Mouse (Mus musculus) lung, postnatal 14 days (tissue): ENCODE results near the gene Actrt3.

Source experiments
- DNase-seq: peaks from one replicate; pipeline ENCODE4 v3.0.0; 2021

Actrt3 gene

DNA sequence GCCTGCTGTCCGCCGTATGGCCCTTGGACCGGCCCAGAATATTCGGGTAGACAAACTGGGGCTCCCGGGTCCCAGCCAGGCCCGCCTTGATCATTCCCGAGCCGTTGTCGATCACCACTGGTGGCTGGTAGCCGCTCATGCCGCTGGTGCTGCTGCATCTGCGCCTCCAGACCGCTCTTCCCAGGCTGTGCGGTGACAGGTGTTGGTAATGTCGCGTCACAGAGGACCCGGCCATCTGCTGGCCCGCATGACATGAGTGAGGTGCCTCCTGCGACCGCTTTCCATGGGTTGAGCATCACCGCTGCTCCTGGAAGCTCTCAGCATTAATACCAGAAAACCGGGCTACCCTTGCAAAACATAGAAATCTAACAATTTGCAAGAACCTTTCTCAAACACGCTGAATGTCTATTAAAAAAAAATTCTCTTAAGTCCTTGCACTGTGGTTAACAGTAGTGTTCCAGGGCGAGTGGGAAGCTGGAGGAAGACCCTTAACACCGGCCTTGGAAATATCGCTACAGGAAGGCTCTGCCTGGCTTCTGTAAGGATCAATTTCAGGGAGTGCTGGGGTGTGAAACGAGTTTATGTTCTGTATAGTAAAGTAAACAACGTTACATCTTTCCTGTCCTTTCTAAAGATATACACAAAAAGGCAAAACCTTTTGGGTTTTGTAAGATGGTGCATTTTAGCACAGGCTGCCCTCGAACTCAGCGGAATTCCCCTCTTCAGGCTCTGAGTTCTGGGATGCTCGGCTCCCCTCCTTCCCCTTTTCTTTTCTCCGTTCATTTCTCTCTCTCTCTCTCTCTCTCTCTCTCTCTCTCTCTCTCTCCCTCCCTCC is at the start of gene Actrt3:
Actrt3 (minus strand) TSS at position 229 of the 835 bp plus-strand sequence.
- peak; percentile 6 for DNase-seq

DNA sequence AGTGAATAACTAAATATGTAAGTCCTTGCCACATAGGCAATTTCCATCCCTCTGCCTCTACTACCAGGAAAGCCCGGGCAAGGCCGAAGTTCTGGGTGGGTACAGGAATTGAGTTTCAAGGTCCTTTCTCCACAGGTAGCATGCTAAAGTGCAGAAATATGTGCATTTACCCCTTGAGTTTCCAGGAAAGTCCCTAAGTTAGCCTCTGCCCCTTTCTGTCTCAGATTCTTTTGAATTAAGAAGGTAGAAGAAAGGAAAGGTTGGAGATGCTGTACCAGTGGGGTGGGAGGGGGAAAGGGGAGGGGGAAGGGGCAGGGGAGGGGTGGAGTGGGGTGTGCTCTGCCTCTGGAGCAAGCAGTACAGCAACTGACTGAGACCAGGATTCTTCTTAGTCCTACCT is 48.7 kb upstream of the Actrt3 start:
- DNase-seq: no peak

DNA sequence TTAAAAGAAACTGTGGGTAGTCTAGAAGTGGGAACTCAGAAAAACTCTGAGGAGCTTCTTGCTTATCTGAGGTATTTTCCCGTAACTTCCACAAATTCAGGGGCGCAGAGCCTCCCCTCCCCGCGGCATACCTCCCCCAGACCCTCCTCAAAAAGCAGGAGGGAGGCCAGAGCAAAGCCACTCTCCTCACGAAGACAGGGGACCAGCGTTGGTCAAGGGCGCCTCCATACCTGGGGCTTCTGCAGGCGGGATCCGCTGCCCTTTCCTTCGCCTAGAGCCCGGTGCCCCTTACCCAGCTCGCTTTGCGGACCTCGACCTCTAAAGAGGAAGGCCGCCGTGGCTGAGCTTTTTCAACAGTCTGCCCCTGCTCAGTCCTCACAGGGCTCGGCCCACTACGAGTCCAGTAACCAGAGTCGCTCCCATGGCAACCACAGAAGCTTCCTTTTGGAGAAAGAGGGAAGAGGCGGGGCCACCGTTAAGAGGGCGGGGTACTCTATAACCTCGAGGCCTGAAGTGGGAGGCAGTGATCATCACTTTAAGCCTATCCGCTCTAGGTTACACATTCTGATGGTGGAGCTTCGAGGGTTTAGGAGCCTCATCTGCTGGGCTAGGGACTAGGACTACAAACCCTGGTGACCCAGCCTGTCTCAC is 47.8 kb upstream of the Actrt3 start, which contains the start of gene Lrrc34:
Lrrc34 (minus strand) TSS at position 430 of the 651 bp plus-strand sequence.
- DNase-seq: peak; percentile 49

DNA sequence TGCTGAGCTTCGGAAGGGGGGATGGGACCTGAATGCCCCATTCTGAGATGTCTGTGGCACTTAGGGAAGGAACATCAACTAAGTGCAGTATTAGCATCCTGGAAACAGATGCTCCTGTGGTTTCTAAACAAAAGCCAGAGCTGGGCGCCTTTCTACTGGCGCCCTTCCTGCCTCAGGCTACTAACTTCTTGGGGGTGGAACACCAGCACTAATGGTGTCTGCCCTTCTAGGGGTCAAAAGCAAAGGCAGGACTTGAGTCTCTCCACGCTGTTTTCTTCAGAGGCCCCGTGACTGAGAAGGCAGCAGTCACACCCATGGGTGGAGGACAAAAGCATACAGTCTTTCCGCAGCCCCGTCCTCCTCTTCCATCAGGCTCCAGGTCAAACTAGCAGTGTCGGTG is 47.0 kb upstream of the Actrt3 start:
- DNase-seq: no peak

DNA sequence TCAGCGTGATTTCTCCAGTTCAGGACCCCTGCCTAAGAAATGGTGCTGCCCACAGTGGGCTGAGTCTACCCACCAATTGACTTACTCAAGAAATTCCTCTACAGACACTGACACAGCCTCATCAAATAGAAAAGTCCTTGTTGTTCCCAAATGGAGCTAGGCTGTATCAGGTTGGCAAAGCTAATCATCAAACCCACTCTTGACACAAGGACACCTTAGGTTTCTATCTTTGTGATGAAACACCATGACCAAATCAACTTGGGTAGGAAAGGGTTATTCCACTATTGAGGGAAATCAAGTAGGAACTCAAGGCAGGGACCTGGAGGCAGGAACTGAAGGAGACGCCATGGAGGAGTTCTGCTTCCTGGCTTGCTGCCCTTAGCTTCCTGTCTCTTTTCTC is 44.5 kb upstream of the Actrt3 start, which contains the start of gene Lrriq4:
Lrriq4 (plus strand) TSS at position 301 of the 400 bp plus-strand sequence.
- DNase-seq: no peak

DNA sequence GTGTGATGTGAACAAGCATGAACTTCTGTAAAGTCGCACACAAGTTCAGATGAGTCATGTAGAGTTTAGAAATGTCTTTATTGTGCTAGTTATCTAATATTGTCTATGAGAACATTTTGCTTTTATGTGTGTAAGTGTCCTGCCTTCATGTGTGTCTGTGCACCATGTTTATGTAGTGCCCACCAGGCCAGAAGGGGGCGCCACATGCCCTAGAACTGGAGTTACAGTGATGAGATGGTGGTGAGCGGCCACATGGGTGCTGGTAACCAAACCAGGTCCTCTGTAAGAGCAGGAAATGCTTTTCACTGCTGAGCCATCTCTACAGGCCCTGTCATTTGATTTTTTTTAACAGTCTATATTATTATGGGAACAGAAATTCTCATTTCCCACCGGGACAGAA is 35.9 kb upstream of the Actrt3 start:
- no peak for DNase-seq

DNA sequence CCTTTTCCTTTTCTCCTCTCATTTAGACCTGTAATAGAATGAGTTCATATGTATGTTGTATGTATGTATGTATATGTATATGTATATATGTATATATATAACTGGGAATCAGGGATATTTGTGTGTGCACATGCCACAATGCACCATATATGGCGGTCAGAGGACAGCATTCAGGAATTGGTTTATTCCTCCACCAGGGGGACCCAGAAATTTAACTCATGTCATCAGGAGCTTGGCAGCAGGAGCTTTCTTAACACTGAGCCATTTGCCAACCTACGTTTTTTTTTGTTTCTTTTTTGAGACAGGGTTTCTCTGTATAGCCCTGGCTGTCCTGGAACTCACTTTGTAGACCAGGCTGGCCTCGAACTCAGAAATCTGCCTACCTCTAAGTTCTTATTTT is 33.9 kb upstream of the Actrt3 start:
- DNase-seq: no peak

DNA sequence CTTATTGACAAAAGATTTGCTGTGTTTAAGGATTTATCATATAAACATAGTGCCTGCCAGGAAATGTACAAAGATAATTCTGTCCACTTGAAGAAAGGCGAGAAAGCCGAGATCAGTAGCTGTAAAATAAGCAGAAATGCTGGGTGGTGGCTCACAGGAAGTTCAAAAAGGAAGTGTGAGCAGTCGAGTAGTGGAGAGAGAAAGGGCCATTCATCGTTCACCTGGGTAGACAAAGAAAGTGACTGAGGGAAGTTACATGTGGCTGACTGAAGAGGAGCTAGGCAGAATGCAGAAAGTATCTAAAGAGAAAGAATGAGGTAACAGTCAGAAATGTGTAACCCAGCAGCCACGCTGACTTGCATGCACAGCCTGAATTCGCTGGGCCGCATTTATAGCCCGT is 20.4 kb upstream of the Actrt3 start:
- no peak for DNase-seq

GRCm38 (mm10) chr3:30610930-30611329 is 11.2 kb upstream of the Actrt3 start:
- DNase-seq: no peak

DNA sequence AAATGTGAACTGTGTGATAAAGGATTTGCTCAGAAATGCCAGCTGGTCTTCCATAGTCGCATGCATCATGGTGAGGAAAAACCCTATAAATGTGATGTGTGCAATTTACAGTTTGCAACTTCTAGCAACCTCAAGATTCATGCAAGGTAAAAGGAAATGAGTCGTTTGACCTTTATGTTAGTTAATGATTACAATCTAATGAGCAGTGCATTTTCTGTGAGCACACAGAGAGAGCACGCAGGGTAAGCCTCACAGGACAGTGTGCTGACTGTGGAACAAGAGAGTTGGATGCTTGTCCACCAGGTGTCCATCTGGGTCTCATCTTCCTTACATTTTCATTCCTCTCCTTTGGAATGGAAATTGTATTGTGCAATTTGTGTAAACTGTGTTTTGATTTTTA is 9.3 kb upstream of the Actrt3 start:
- DNase-seq: no peak

GRCm38 (mm10) chr3:30603256-30603655 is 3.5 kb upstream of the Actrt3 start:
- DNase-seq: no peak

DNA sequence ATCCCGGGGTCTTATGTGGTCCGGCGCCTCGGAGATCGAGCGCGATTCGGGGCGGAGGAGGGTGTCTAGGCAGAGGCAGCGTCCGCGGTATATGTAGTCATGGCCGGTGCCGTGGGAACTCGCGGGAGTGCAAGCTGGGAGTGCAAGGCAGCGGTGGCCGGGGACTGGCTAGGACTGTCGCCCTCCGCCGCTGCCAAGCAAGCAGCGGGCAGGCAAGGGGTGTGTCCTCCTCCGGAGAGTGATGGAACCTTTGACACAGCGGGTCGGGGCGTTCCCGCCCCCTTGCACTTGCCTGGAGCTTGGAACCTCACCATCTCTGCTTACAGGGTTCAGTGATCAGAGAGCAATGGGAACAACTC is 3.0 kb upstream of the Actrt3 start:
- no peak for DNase-seq

- DNase-seq: peak; percentile 97
These were observed 2.5 kb upstream of the Actrt3 start, which contains the start of gene Mynn for GRCm38 (mm10) chr3:30602065-30602739. Gene Mynn, plus strand, starts transcription at chr3:30602065.

- no peak for DNase-seq
These were observed 1.9 kb upstream of the Actrt3 start for GRCm38 (mm10) chr3:30601610-30602064.

GRCm38 (mm10) chr3:30601175-30601574 is 1.4 kb upstream of the Actrt3 start:
- DNase-seq: peak; percentile 92

DNA sequence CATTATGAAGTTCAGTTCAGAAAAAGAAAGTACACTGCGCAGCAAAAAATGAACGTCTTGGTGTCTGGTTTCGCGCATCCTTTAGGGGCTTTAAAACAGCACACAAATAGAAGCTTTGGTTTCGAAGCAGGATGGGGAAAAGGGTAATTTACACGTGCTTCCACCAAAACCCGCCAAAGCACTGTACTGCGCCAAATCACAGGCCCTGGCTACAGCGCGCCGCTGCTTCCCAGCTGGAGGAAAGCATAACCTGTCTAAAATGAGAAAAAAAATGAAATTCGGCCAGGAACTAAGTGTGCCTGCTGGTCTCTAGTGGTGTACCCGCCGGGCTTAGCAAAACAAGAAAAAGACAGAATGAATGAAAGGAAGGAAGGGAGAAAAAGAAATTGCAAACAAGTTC is 978 bp upstream of the Actrt3 start:
- DNase-seq: peak; percentile 22

DNA sequence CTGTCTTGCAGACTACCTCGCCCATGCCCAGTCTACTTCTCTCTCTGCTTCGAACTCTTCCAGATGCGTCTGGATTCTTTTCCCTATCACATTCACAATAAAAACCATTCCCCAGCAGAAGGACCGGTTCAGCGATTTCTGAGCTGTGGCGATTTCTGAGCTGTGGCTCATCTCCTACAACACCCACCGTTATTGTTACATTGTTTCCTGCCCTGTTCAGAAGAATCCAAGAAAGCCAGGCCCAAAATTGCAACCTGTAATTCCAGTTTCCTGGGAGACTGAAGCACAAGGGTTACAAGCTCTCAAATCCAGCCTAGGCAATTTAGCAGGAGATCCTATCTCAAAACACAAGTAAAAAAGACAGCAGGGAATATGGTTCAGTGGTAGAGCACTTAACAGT is 2.5 kb downstream of the Actrt3 start:
- no peak for DNase-seq

DNA sequence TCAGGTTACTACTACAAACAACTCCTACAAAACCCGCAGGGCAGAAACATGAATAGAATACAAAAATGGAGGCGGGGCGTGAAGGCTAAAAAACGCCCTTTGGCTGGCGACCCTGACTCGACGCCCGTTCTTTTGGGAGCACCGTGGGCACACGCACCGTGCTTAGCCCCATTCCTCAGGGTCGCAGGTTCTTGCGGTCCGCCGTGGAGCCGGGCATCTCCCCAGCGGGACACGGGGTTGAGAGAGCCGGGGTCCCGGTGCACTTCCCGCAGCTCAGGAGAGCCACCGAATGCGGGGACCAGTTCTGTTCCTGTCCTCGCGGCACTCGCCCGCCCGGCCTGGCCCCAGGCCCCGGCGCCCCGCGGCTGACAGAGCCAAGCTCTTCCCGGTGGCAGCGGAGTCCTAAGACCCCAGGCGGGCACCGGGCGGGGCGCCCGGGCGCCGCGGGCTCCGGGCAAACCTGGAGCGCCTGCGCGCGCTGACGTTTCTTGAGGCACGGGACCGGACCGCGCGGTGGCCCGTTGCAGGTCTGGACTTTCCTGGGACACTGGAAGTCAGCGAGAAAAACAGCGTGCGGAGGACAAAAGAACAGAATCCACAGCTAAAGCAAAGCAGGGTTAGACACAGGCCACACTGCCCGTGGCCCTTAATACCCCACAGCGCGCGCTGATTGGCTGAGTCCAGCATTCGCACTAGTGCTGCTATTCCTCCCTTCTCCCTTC is 4.5 kb downstream of the Actrt3 start:
- peak; percentile 44 for DNase-seq

DNA sequence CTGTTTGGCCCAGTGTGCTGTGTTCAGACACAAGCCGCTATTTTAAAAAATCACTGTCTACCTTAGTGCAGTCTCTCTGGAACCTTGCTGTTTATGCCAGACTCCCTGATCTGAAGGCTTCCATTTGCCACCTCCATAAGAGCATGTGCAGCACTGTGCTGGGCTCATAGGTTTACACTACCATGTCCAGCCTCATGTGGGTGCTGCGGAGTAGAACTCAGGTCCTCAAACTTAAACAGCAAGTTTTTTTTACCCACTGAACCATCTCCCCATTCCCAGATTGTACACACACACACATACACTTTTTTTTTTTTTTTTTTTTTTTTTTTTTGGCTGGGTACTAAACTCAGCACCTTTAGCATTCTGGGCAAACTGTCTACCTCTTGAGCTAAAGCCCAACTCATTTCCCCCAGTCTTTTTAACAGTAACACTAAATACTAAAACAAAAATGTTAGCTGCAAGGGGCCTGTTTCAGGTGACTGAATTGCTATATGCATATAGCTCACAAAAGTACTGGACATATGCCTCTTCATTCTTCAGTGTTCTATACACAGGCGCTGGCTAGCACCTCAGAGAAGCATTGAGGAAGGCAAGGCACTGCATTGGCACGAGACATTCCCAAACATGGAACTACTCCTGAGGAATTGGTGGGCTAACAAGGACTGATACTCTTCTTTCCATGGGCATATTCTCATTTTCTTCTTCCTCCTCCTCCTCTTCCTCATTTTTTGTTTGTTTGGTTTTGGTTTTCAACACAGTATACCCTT is 5.8 kb downstream of the Actrt3 start:
- no peak for DNase-seq

DNA sequence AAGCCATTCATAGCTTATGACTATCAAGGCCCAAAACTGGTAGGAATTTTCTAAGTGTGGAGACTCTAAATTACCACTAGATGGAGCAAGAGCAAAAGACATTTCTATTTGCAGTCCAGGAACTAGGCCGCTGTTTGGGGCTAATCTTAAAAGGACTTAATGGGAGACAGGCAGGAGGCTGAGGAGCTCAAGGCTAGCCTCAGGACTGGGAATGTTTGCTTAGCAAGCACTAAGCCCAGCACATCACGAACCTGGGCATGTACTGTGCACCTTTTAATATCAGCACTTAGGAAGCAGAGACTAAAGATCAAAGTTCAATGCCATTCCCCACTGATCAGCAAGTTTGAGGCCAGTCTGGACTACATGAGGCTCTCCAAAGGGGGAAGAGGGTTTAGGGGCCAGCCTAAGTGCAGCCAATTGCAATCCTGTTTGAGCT is 7.3 kb downstream of the Actrt3 start:
- peak; percentile 13 for DNase-seq

- DNase-seq: no peak
These were observed 10.9 kb downstream of the Actrt3 start for GRCm38 (mm10) chr3:30588865-30589264.

- no peak for DNase-seq
These were observed 26.2 kb downstream of the Actrt3 start for GRCm38 (mm10) chr3:30573549-30573948.
